Mouse (Mus musculus) ES-E14 (cell line): ENCODE results near the gene Olfr417. TPM values are rescaled to one million over a fixed set of nuclear protein-coding genes. Genes with fewer than 3 reads are reported as not detected.
"Not testable (repeated sequence)": the region's sequence is repeated elsewhere in the genome, so short reads cannot be mapped to it uniquely, and the experiment has no call there.

Experiments used
- DNase-seq: peaks from one replicate; pipeline ENCODE4 v3.0.0-alpha.2; 2013; ENCODE audit warnings: low read depth, low spot score
- H3K27ac ChIP-seq: 2 replicates; pipeline ENCODE4 v1.5.1; 2012; ENCODE audit warnings: low read depth, mild to moderate bottlenecking, low read length, moderate library complexity, mixed read lengths; ENCODE audit not compliant: poor library complexity, insufficient read depth, severe bottlenecking
- H3K36me3 ChIP-seq: 2 replicates; pipeline ENCODE4 v1.6.1; 2012; ENCODE audit warnings: mild to moderate bottlenecking, low read length, moderate library complexity, mixed read lengths; ENCODE audit not compliant: control insufficient read depth, poor library complexity, insufficient read depth, severe bottlenecking
- H3K4me1 ChIP-seq, 2 experiments: fragments of 150-350 bp in 1 of 2; sonication (generic) in 1 of 2; 2 replicates each; pipeline ENCODE4 v1.6.1; 2012; ENCODE audit warnings: low read length in 2 of 2, mild to moderate bottlenecking in 1 of 2, mixed read lengths in 1 of 2; ENCODE audit not compliant: control insufficient read depth in 2 of 2, insufficient read depth in 2 of 2, poor library complexity in 1 of 2
- H3K4me3 ChIP-seq, 2 experiments: fragments of 150-350 bp in 1 of 2; sonication (generic) in 1 of 2; 2 replicates each; pipeline ENCODE4 v1.5.1; 2012; ENCODE audit warnings: low read length in 2 of 2, low read depth in 1 of 2, mild to moderate bottlenecking in 1 of 2, mixed read lengths in 1 of 2; ENCODE audit not compliant: insufficient read depth in 1 of 2, poor library complexity in 1 of 2, severe bottlenecking in 1 of 2
- H3K9ac ChIP-seq: 2 replicates; pipeline ENCODE4 v1.6.1; 2012; ENCODE audit warnings: low read depth, mild to moderate bottlenecking, low read length, mixed read lengths; ENCODE audit not compliant: poor library complexity, insufficient read depth, severe bottlenecking
- H3K9me3 ChIP-seq: fragments of 150-350 bp; sonication (generic); 2 replicates; pipeline ENCODE4 v1.6.1; 2012; ENCODE audit warnings: low read depth, mild to moderate bottlenecking, low read length; ENCODE audit not compliant: control insufficient read depth, insufficient read depth
- CHD2 ChIP-seq: IDR thresholded peaks from 2 replicates; pipeline ENCODE4 v1.6.1; 2014; ENCODE audit warnings: mild to moderate bottlenecking, low read depth, low read length, inconsistent platforms
- HCFC1 ChIP-seq: IDR thresholded peaks from 2 replicates; pipeline ENCODE4 v1.6.1; 2012; ENCODE audit warnings: low read length, inconsistent platforms, borderline replicate concordance; ENCODE audit not compliant: insufficient read depth
- MAFK ChIP-seq: IDR thresholded peaks from 2 replicates; pipeline ENCODE4 v1.6.1; 2014; ENCODE audit warnings: mild to moderate bottlenecking, low read depth, low read length, inconsistent platforms; ENCODE audit not compliant: insufficient read depth
- ZC3H11A ChIP-seq: IDR thresholded peaks from 2 replicates; pipeline ENCODE4 v1.6.1; 2012; ENCODE audit warnings: low read depth, mild to moderate bottlenecking, inconsistent platforms, low read length, borderline replicate concordance
- ZNF384 ChIP-seq: IDR thresholded peaks from 2 replicates; pipeline ENCODE4 v1.6.1; 2012; ENCODE audit warnings: low read depth, low read length, inconsistent platforms
- in situ Hi-C, 2 experiments: fragments of 600-800 bp; cut with MboI; formaldehyde crosslinking; loops; one replicate each; pipeline ENCODE4 v1.15.1; 2025; ENCODE audit warnings: low sequenced_read_pairs in 2 of 2, inconsistent platforms in 1 of 2; ENCODE audit not compliant: unreplicated experiment in 2 of 2
- total RNA-seq: library from RNA; depleted of rRNA; stranded (reverse); fragments of 300-350 nt; gene quantifications from 2 replicates; pipeline ENCODE4 v1.2.3, GENCODE M21; 2012; rRNA removed

Olfr417 gene
- total RNA-seq = not detected in 2 replicates

- Histone ChIP-seq H3K27ac (no peak within 1 kb of the TSS), H3K9ac (no peak within 1 kb of the TSS), H3K36me3 (no peaks in the 10 kb centered on the region), H3K4me1 (no peaks in the 10 kb centered on the region), H3K9me3 (no peaks in the 10 kb centered on the region), H3K4me3 (no peak within 1 kb of the TSS)
- TF ChIP-seq MAFK (no peak), CHD2 (no peak), HCFC1 (no peak), ZC3H11A (no peak), ZNF384 (no peak)
- no peak for DNase-seq
- in situ Hi-C loops = no loop called here
These were observed at the start of gene Olfr417 for GRCm38 (mm10) chr1:174364882-174365451. Gene Olfr417, plus strand, starts transcription at chr1:174365122.

- no peak overlapping the region for H3K9ac ChIP-seq
- no peaks in the 10 kb centered on the region for H3K4me1 ChIP-seq
- no peak overlapping the region for H3K4me3 ChIP-seq
- H3K27ac ChIP-seq = no peak overlapping the region
- DNase-seq = no peak
- in situ Hi-C loops = loop anchor here in 1 of 2 experiments (5.0 kb wide), 1 partner anchor 1030 kb away; no protein-coding TSS in a partner anchor
- H3K9me3 ChIP-seq = no peaks in the 10 kb centered on the region
- no peak for TF ChIP-seq ZC3H11A
- no peak for TF ChIP-seq MAFK
- no peak for TF ChIP-seq ZNF384
- no peak for TF ChIP-seq HCFC1
- TF ChIP-seq CHD2 = no peak
- H3K36me3 ChIP-seq = no peaks in the 10 kb centered on the region
These were observed 47.6 kb upstream of the Olfr417 start for GRCm38 (mm10) chr1:174317308-174317707.

GRCm38 (mm10) chr1:174330218-174330617 lies 34.7 kb upstream of the Olfr417 start, which contains the start of gene Mptx1:
Gene Mptx1, plus strand, starts transcription at chr1:174330518.
- Histone ChIP-seq H3K27ac (no peak within 1 kb of the TSS), H3K9ac (no peak within 1 kb of the TSS), H3K4me1 (no peaks in the 10 kb centered on the region), H3K36me3 (no peaks in the 10 kb centered on the region), H3K9me3 (no peaks in the 10 kb centered on the region), H3K4me3 (no peak within 1 kb of the TSS)
- TF ChIP-seq HCFC1 (no peak), CHD2 (no peak), MAFK (no peak), ZC3H11A (no peak), ZNF384 (no peak)
- in situ Hi-C loops = loop anchor here (10.0 kb wide), 1 partner anchor 1055 kb away; the partner anchor contains the start of gene Mptx2 (in 2 of the 2)
- no peak for DNase-seq

GRCm38 (mm10) chr1:174353636-174354035 lies 11.3 kb upstream of the Olfr417 start:
- in situ Hi-C loops = loop anchor here in 1 of 2 experiments (10.0 kb wide), 1 partner anchor 1119 kb away; no protein-coding TSS in a partner anchor
- not testable (repeated sequence) for H3K27ac ChIP-seq, H3K4me3 ChIP-seq, H3K36me3 ChIP-seq, DNase-seq, H3K4me1 ChIP-seq, H3K9me3 ChIP-seq, H3K9ac ChIP-seq

GRCm38 (mm10) chr1:174354640-174355039 lies 10.3 kb upstream of the Olfr417 start:
- TF ChIP-seq HCFC1 (no peak), ZC3H11A (no peak)
- in situ Hi-C loops = loop anchor here in 1 of 2 experiments (10.0 kb wide), 1 partner anchor 1120 kb away; no protein-coding TSS in a partner anchor
- H3K9ac ChIP-seq = no peak overlapping the region
- H3K36me3 ChIP-seq = no peaks in the 10 kb centered on the region
- H3K27ac ChIP-seq = no peak overlapping the region
- H3K4me1 ChIP-seq = no peaks in the 10 kb centered on the region
- H3K4me3 ChIP-seq = no peak overlapping the region
- H3K9me3 ChIP-seq = no peaks in the 10 kb centered on the region
- DNase-seq = no peak
